ENCODE assay signal across 1 mouse cellular context in genomic region chr4:43579731-43580130, GRCm38 (mm10).
TF ChIP-seq lines count a peak whose summit lies in the region.

No protein-coding gene starts in this region.

TF ChIP-seq in MEL, 35 proteins besides CTCF, POLR2A, EP300 and RAD21:
- TF ChIP-seq MAFK (IDR thresholded peaks at IDR 0.05; ENCODE audit: borderline replicate concordance, low read depth, low read length) (no peak), USF2 (IDR thresholded peaks at IDR 0.05; ENCODE audit: borderline replicate concordance in 1 of 2, insufficient read depth in 1 of 2, low read depth in 1 of 2, low read length in 2 of 2) (no peak), ZMIZ1 (IDR thresholded peaks at IDR 0.05; ENCODE audit: low read depth, low read length) (no peak), KAT2A (conservative IDR thresholded peaks at IDR 0.05; ENCODE audit: low read depth, low read length) (no peak), NRF1 (IDR thresholded peaks at IDR 0.05; ENCODE audit: insufficient read depth, low read depth, low read length, poor library complexity, severe bottlenecking) (no peak), MAX (IDR thresholded peaks at IDR 0.05; ENCODE audit: low read length) (no peak), MYB (IDR thresholded peaks at IDR 0.05; ENCODE audit: low read depth, low read length) (no peak), ZC3H11A (IDR thresholded peaks at IDR 0.05; ENCODE audit: low read depth, low read length) (no peak), ZKSCAN1 (IDR thresholded peaks at IDR 0.05; ENCODE audit: low read depth, low read length) (no peak), USF1 (IDR thresholded peaks at IDR 0.05; ENCODE audit: low read depth, low read length) (no peak), GABPA (IDR thresholded peaks at IDR 0.05; ENCODE audit: low read depth, low read length) (no peak), ETS1 (IDR thresholded peaks at IDR 0.05; ENCODE audit: low read depth, low read length) (no peak), TBP (IDR thresholded peaks at IDR 0.05; ENCODE audit: low read depth, low read length) (no peak), MAZ (IDR thresholded peaks at IDR 0.05; ENCODE audit: low read depth, low read length) (no peak), BHLHE40 (IDR thresholded peaks at IDR 0.05; ENCODE audit: borderline replicate concordance, low read depth, low read length) (no peak), HCFC1 (IDR thresholded peaks at IDR 0.05; ENCODE audit: low read depth, low read length) (no peak)
